Mouse (Mus musculus) right cerebral cortex, postnatal 4 days (tissue): ENCODE results near the gene Dcdc2a.
A peak's percentile ranks its signal among the peaks of the same experiment; 100 is the strongest.

Experiments
- DNase-seq: peaks from one replicate; pipeline ENCODE4 v3.0.0-alpha.2; 2022

Gene Dcdc2a

GRCm38 (mm10) chr13:25098578-25098977 is 42.8 kb downstream of the Dcdc2a start:
- DNase-seq: no peak

DNA sequence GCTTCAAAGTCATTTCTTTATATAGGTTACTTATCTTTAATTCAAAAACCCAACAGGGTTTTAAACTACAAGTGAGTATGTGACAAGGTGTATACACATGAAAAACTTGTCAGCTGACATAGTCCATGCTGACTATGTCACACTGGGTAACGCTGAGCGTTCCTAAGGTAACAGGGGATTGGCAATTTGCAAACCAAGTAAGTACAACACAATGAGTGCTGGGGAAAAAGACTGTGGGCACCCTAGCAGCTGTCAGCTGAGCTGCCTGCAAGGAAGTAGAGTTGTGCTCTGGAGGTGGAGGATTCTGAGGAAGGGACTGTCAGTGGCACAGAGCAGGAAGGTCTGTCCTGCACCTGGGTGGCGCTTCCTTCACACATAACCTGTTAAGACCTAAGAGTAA is 43.7 kb downstream of the Dcdc2a start:
- DNase-seq: no peak

- no peak for DNase-seq
Measured at GRCm38 (mm10) chr13:25100581-25100980, 44.8 kb downstream of the Dcdc2a start.

- DNase-seq: no peak
Measured at GRCm38 (mm10) chr13:25105671-25106070, 49.9 kb downstream of the Dcdc2a start.

DNA sequence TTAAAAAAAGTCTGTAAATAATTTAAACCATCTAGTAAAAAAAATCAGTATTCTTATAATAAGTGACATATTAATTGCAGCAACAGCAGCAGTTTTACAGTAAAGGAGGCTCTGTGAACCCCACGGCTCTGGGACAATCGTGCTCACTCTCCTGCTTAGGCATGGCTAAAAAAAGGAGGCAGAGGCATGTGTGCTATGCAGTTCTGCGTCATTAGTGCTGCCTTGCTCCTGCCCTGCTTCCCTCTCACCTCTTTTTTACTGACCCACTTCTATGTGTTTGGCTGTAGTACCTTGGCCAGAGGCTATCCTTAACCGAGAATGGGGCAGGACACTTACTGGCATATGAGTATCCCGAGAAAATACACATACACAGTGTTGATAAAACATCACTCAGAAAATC is 50.9 kb downstream of the Dcdc2a start:
- no peak for DNase-seq

DNA sequence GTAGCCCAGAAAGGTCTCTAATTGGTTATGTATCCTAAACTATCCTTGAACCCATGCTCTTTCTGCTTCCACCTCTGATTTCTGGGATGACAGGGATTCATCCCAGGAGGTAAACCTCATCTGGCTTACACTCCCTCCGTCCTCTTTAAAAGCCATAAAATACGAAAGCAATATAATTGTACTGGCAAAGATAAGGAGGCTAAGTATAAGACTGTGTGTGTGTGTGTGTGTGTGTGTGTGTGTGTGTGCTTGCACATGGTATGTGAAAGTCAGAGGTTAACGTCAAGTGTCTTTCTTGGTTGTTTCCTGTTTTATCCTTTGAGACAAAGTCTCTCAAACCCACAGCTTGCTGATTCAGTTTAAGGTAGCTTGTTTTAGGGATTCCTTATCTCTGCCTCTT is 52.5 kb downstream of the Dcdc2a start:
- no peak for DNase-seq

DNA sequence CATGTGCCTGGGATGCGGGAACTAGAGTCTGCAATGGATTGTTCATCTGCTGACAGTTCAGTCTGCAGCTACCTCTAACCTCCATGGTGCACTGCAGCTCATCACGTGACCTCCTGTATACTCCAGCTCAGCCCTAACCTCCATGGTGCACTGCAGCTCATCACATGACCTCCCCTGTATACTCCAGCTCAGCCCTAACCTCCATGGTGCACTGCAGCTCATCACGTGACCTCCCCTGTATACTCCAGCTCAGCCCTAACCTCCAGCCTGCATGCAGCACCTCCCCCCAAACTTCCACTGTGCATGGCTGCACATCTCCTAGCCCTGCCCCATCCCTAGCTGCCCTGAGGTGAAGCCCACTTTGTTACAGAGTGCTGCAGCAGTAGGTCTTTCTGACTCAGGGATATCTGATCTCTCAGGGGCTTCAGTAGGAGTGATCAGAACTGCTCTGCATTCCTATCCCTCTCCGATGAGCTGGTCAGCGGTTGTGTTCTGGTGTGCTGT is 54.8 kb downstream of the Dcdc2a start:
- DNase-seq: no peak

- DNase-seq: peak; percentile 56
Measured at GRCm38 (mm10) chr13:25115429-25115881, 59.7 kb downstream of the Dcdc2a start.

DNA sequence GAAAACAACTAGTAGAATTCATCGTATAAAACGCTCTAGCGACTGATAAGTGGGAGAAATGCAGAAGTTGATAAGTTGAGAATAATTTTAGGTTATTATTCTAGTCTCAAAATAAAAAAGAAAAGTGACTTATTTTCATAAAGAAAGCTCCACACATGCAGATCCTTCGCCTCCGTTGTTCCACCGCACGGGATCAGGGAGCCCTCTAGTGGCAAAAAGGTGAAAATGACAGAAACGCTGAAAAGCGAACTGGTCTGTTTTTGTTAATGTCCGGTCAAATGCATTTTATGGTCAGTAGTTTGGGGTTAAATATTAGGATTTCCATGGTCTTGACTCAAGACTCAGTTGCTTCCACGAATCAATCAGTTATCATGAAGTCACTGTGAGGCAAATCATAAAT is 60.2 kb downstream of the Dcdc2a start:
- peak; percentile 25 for DNase-seq

GRCm38 (mm10) chr13:25122740-25123335 is 67.0 kb downstream of the Dcdc2a start:
- DNase-seq: no peak

DNA sequence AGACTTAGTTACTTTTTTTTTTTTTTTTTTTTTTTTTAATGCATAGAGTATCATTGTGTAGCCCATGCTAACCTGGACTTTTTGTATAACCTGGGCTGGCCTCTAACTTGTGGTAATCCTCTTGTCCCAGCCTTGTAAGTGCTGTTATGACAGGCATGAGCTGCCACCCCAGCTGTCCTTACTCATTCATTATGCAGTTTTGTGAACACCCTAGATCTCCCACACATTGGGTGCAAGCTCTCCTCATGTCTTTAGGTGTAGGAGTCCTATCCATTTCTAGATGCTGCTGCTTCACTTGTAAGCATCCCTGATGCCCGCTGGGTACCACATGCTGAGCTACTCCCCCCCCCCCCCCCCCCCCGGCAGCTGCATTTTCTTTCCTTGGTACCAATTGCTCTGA is 71.4 kb downstream of the Dcdc2a start:
- no peak for DNase-seq

GRCm38 (mm10) chr13:25127806-25128205 is 72.0 kb downstream of the Dcdc2a start:
- no peak for DNase-seq

DNA sequence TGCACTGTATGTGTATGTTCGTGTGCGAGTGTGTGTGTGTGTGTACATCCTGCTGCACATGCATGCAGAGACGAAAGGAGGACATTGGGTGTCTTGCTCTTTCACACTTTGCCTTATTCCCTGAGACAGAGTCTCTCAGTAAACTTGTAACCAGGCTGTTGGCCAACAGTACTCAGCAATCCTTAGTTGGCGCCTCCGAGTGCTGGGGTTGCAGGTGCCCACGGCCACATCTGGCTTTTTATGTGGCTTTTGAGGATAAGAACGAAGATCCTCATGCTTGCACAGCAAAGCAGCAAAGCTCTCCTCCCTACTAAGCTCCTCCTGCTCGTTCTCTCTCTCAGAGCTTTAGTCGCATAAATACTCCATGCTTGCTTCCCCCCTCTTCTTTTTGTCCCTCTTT is 73.0 kb downstream of the Dcdc2a start:
- DNase-seq: no peak

DNA sequence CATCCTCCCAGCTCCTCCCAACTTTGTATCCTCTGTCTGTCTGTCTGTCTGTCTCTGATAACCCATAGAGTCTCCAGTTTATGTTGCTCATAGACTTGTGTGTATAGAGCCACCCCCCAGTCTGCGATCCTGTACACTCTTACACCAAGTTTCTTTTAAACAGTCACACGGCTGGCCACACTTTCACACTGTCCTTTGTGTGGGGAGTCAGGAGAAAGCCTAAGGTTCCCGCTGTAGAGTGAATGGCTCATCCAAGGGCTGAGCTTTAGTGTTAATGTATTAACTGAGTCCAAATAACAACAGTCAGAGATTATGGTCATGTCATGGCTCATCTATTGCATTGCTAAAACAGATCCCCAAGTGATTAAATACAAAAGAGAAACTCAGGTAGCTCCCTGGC is 87.3 kb downstream of the Dcdc2a start:
- DNase-seq: no peak

- no peak for DNase-seq
Measured at GRCm38 (mm10) chr13:25144093-25144492, 88.3 kb downstream of the Dcdc2a start.

GRCm38 (mm10) chr13:25146232-25146631 is 90.4 kb downstream of the Dcdc2a start:
- DNase-seq: no peak

DNA sequence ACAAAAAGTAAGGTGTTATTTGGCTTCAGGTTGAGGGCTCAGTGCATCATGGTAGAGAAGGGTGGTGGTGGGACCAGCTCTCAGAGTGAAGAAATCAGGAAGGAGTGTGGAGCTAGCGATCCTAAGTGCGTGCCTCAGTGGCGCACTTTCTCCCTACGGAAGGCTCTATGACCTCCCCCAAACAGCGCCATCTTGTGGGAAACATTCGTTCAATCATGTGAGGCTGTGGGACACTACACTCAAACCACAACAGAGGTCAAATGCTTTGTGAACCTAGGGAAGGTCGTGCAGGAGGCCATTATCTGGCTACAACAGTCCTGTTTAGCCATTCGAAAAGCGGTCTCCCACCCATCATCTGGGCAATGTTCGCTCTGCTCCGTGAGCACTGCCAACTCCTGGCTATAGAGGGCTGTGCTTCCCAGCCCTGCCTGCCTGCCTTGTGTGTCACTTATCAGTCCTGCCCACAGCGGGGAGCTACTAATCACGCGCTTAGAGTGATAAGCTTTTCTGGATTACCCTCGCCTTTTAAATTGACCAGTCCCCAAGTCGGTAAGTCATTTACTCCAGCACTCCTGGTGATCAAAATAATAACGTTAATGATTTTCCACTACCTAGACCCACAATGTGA is 94.5 kb downstream of the Dcdc2a start:
- DNase-seq: no peak

- no peak for DNase-seq
Measured at GRCm38 (mm10) chr13:25150861-25151260, 95.1 kb downstream of the Dcdc2a start.

DNA sequence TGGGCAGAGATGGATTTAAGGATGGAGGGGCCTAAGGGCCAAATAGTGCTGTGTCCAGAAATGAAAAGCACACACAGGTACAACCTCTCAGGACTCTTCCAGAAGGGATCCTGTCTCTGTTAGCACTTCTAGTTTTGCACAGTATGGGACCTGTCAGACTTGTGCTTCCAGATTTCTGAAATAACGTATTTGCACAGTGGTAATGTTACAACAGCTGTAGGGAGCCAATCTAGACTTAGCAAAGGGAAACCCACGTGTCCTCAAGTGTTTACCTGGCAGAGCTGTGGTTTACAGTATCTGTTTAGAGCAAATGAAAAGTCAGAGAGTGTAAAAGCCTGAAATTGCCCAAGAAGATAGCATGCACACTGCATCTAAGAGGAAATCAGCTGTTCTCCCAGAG is 104.1 kb downstream of the Dcdc2a start:
- DNase-seq: no peak

GRCm38 (mm10) chr13:25160804-25161203 is 105.0 kb downstream of the Dcdc2a start:
- DNase-seq: no peak

DNA sequence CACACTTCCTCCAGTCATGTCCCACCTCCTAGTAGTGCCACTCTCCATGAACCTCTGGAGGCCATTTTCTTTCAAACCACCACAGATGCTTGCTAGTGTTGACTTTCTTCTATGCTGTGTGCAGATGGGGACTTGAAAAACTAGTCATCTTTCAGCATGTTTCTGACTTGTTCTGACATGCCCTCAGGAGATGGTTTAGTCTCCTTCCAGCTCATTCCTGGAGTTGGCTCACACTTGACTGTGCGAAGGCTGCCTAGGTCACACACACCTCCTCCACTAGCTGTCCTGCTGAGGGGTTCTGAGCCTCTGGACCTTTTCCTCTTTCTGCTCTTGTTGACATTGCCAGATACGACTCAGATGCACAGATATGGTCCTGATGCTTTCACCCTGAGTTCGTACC is 106.8 kb downstream of the Dcdc2a start:
- no peak for DNase-seq

GRCm38 (mm10) chr13:25168891-25169290 is 113.1 kb downstream of the Dcdc2a start:
- no peak for DNase-seq

- no peak for DNase-seq
Measured at GRCm38 (mm10) chr13:25177835-25178234, 122.0 kb downstream of the Dcdc2a start.

DNA sequence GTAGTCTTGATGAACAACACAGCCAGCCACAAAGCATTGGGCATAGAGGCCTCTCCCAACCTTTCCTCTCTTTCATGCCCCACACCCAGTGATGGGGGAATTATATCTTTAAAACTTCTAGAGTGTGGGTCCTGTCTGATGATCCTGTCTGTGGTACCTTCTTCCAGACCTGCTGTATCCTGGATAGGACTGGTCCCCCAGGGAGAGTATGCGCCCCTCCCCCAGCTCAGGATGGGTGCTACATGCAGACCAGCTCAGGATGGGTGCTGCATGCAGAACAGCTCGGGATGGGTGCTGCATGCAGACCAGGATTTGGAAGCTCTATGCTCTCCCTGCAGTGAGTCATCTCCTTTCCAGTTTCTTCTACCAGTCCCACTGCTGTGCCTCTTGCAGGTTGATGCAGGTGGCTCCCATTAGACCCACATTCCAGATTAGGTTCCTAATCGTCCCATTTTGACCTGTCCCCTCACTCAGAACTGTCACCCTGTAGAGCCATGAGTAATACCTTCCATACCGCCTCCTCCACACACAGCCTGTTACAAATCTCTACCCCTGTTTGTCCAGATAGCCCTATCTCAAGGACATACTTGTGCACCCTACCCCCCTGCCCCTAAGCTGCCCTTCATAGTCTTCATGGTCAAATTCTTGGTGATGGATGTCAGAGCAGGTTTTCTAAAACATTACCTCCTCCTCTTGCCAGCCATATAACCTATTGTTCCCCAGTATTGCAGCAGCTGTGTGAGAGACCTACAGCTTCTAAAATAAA is 122.6 kb downstream of the Dcdc2a start:
- no peak for DNase-seq
